Mouse (Mus musculus) gastrocnemius, postnatal 4 days (tissue): ENCODE data around the gene H2-T24. TPM values are rescaled to one million over a fixed set of nuclear protein-coding genes. Genes with fewer than 3 reads are reported as not detected.
"Not testable (repeated sequence)": the region's sequence is repeated elsewhere in the genome, so short reads cannot be mapped to it uniquely, and the experiment has no call there.

Source experiments
- DNase-seq, 2 experiments: peaks; one replicate each; pipeline ENCODE4 v3.0.0; 2021 to 2022; ENCODE audit warnings: low spot score in 2 of 2, mixed read lengths in 2 of 2
- long read RNA-seq, 2 experiments: library from polyadenylated mRNA; stranded (forward); transcript quantifications; one replicate each; pipeline ENCODE4 v2.0.0; 2021
- total RNA-seq, 2 experiments: library from RNA; stranded (reverse); gene quantifications; 2 replicates each; pipeline ENCODE4 v1.2.3; 2021

H2-T24 gene
- total RNA-seq: under 1 TPM; 0.44 to 0.76 TPM
- long read RNA-seq, experiment 1, partial matches to known transcripts: 1 of 2 reads
- long read RNA-seq, experiment 1, other reads (novel, unspliced or antisense): 1 of 2 reads
- long read RNA-seq, experiment 2, partial matches to known transcripts: 0 of 3 reads
- long read RNA-seq, experiment 2, other reads (novel, unspliced or antisense): 3 of 3 reads

DNA sequence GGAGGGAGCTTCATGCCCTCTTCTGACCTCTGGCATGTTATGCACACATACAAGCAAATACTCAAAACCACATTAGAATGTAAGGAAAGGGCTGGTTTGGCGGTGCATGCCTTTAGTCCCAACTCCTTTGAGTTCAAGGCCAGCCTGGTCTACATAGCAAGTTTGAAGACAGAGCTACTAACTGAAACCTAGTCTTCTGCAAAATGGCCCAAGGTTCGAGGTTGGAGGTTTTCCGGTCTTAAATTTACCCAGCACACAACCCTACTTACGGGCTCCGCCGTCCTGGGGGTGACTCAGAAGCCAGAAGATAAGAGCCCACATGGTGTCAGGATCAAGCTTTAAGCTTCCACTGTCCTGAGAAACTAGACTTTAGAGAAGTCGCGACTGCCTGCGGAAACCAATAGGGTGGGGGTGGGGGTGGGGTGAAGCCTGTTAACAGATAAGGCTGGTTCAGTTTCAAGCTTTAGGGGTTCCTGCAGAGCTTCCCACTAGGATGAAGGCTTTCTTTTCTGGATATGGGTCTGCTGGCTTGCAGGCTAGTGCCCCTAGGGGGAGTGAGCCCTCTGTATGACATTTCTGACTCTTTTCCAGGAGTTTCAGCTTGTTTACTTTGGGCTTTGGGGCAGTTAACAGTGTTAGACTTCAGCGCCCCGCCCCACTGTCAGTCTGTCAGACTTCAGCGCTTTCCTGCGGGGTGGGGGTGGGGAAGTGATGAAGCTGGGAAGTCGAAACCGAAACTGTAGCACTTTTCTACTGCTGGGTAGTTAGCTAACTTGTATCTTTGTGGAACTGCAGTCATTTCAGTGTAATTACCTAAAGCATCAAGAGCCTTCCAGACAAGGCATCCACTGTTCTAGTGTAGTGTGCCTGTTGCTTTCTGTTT, at the start of gene H2-T24:
Gene H2-T24, minus strand, starts transcription at position 370 of the 883 bp plus-strand sequence.
- DNase-seq: peak in 1 of 2 experiments; percentile 54

DNA sequence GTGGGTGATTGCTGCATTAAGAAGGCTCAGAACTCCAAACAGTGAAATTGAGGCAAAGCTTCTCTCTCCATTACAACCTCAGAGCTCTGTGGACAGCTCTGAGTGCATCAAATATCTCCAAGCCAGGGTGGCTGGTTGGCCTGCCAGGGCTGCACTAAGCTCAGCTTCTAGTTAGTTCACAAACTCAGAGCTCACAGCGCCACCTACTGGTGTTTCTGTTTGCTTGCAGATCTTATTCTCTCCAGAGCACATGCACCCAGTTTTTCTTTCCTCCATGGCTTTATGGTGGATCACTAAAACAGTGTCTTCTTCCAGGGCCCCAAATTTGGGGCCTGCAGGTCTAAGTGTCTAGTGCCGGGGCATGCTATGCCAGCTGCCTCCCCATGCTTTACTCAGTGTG, 40.5 kb upstream of the H2-T24 start:
- peak; percentile 73 to 88 for DNase-seq

DNA sequence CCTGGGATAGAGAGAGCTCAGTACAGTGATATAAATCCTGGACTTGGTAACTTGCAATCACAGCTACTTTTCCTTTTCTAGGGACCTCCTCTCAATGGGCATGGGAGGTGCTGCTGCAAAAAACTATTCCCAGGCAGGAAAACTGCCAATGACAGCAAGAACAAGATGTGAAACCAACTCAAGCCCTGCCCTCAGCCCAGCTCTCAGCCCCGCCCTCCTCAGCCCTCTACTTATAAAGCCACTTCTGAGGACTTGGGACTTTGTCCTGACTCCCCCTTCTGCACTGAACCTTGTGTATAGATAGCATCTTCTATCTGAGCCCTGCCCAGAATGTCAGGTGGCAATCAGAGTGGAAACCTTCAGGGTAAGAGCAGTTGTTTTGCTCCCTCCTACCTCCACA, 38.0 kb upstream of the H2-T24 start, which contains the start of gene Gm11127:
Gene Gm11127, minus strand, starts transcription at position 10 of the 400 bp plus-strand sequence.
- not testable (repeated sequence) for DNase-seq

DNA sequence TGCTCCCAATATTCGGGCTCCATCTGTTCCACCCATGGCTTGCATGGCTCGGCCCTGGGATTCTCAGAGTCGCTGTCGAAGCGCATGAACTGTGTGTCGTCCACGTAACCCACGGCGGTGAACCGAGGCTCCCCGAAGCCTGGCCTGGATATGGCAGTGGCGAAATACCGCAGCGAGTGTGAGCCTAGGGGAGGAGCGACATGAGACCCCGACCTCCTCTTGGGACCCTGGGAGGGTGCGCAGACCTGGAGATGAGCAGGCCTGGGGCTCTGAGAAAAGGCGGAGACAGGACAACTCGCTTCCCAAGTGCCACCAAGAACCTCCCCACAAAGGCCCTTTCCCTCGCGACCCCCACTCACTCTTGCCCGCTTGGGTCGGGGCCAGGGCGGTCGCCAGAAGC, 37.6 kb upstream of the H2-T24 start:
- not testable (repeated sequence) for DNase-seq

DNA sequence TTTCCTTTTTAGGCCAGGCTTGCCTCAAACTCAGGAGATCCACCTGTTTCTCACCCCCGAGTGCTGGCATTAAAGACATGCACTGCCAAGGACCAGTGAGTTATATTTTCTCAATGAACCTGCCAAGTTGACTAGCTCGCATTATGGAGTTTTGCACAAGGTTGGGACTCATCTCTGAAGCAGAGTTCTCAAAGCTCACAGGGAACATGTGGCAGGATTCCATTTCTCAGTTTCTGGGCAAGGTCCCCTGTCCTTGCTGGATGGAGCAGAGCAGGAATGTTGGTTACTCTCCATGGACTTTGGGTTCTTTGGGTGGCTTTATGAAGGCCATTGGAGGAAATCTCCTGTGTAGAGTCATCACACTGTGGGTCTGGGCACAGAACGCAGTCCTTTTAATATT, 22.9 kb upstream of the H2-T24 start:
- DNase-seq: no peak

DNA sequence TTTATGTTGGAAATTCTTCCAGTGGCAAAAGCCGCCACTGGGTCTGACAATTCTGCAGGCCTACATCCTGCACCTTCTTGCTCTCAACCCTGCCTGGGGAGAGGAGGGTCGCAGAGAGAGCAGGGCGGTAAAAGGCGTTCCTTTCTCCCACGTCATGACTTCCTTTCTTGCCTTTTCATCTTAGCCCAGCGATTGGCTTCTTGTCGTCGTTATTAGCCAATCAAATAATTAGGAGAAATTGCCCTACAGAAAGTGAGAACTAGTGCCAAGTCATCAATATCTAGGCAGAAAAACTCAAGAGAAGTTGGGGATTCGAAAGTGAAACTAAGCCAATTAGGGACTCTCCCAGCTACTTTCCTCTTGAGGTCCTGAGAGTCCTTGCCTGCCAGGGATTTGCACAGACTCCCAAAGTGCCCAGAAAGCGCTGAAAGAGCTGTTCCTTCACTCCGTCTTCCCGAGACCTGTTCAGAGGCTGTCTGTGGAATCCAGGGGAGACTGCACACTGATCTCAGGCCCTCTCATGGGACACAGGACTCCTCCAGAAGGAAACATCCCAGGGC, 22.3 kb upstream of the H2-T24 start, which contains the start of the genes H2-T22 and Gm6034:
Gene H2-T22, minus strand, starts transcription at position 138 of the 560 bp plus-strand sequence.
Gene Gm6034, plus strand, starts transcription at position 352 of the 560 bp plus-strand sequence.
- DNase-seq: peak in 1 of 2 experiments; percentile 52

DNA sequence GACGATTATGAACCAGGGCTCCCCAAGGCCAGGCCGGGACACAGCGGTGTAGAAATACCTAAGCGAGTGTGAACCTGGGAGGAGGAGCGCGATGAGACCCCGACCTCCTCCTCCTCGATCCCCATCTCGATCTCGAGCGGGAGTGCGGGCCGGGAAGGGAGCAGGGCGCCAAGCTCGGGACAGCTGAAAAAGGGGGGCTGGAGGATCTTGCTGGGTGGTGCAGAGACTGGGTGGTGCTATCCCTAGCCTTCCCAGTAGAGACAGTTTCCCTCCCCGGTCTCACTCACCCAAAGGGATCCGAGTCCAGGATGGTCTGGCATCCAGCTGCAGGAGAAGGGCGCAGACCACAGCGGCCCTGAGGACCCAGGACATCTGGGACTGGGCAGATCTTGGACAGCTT, 21.7 kb upstream of the H2-T24 start:
- peak in 1 of 2 experiments; percentile 24 for DNase-seq

DNA sequence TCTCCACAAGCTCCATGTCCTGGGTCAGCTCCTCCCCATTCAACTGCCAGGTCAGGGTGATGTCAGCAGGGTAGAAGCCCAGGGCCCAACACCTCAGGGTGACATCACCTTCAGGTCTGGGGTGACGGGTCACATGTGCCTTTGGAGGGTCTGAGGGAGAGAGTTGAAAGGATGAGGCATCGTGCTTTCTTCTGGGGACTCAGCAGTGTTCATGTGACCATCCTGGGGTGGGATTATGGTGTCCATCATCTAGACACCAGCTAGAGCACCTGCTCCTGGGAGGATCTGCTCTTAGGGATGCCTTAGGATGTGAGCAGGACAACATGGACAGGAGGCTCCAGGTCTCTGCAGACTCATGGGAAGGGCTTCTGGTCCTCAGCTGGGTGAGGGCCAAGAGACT, 20.2 kb upstream of the H2-T24 start:
- DNase-seq: not testable (repeated sequence)

DNA sequence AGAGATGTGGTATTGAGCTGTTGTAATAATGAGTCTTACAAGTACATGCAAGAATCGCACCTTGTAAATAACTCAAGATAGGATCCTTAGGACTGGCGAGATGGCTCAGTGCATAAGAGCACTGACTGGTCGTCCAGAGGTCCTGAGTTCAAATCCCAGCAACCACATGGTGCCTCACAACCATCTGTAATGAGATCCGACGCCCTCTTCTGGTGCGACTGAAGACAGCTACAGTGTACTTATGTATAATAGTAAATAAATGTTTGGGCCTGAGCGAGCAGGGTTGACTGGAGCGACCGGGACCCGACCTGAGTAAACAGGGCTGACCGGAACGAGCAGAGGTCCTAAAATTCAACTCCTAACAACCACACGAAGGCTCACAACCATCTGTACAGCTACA, 15.8 kb upstream of the H2-T24 start:
- not testable (repeated sequence) for DNase-seq

DNA sequence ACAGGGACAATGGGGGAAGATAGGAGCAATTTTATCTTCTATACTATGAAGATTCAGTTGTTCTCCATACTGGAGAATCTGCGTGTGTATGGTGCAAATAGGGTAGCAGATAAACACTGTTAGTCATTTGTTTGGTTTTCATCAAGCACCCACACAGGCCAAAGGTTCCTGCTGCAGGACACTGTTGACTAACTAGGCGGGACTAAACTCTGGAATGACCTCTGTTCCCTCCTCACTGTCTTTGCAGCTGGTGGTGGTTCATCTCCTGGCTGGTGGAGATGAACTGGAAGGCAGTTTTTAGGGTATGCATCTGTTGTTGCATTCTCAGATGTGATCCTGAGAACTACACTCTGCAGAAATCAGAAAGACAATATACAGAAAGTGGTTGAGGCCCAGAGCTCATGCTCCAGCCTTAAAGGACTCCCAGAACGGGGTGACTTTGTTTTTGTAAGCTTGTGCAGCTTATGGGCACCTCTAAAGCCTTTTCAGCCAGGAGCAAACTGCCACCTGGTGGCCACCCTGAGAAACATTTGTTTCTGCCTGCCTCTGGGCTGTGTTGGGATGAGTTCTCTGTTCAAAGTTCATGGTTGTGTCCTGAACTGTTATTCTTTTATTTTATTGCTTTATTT, 14.8 kb upstream of the H2-T24 start:
- DNase-seq: peak in 1 of 2 experiments; percentile 50

DNA sequence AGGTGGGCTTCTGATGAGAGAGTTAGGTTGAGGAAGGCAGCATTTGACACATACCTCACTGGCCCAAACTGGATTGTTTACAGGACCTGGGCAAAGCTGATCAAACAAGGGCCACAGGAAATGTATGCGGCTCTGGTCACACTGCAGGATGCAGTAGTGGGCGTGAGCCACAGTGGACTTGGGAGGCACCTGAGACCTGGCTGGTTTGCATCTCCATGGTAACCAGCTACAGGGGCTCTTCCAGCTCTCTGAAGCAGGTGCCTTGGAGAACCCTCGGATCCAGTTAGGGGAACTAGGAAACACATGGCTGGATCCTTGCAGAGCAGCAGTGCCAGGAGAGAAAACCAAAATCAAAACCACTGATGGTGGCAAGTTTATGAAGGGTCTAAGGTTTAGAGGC, 14.2 kb upstream of the H2-T24 start:
- not testable (repeated sequence) for DNase-seq

DNA sequence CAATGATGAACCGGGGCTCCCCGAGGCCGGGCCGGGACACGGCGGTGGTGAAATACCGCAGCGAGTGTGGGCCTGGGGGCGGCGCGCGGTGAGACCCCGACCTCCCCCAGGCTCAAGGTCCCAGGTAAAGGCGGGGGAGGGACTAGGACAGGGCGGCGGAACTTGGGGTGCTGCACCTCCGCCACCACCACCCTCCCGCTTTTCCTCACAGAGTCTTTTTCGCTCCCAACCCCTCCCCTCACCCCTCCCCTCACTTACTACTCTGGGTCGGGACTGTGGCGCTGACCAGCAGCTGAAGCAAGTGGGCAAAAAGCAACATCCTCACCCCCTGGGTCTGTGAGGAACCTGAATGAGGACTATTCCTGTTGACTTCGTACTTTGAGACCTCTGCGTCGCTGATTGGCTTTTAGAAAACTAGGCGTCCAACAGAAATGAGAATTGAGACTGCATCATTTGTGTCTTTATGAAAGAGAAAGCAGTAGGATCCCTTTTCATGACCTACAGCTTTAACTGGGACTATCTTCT, 12.1 kb upstream of the H2-T24 start, which contains the start of gene H2-T23:
Gene H2-T23, minus strand, starts transcription at position 505 of the 525 bp plus-strand sequence.
- DNase-seq: peak in 1 of 2 experiments; percentile 42

DNA sequence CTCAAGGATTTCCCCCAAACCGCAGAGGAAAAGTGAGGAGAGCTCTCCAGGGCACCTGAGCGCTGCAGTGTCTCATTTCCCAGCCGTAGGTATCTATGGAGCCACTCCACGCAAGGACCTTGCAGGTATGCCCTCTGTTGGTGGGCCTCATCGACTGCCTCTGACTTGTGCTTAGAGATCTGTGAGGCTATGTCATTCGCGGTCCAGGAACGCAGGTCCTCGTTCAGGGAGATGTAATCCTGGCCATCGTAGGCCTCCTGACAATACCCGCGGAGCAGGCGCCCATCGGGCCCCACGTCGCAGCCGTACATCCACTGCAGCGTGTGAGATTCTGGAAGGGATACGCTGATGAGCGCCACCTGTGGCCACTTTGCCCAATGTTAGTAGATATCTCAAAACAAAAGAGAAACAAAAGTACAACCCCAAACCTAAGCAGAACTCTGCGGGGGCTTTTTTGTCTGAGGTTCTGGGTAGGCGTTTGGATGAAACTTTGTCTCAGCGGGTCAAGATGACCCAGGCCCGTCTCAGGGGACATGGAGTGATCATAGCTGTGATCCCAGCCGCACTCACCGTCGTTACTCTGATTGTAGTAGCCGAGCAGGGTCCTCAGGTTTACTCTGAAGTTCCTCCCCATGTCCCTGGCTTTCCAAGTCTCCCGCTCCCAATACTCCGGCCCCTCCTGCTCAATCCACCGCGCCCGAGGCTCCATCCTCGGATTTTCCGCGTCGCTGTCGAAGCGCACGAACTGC, 11.4 kb upstream of the H2-T24 start:
- DNase-seq: peak in 1 of 2 experiments; percentile 27

DNA sequence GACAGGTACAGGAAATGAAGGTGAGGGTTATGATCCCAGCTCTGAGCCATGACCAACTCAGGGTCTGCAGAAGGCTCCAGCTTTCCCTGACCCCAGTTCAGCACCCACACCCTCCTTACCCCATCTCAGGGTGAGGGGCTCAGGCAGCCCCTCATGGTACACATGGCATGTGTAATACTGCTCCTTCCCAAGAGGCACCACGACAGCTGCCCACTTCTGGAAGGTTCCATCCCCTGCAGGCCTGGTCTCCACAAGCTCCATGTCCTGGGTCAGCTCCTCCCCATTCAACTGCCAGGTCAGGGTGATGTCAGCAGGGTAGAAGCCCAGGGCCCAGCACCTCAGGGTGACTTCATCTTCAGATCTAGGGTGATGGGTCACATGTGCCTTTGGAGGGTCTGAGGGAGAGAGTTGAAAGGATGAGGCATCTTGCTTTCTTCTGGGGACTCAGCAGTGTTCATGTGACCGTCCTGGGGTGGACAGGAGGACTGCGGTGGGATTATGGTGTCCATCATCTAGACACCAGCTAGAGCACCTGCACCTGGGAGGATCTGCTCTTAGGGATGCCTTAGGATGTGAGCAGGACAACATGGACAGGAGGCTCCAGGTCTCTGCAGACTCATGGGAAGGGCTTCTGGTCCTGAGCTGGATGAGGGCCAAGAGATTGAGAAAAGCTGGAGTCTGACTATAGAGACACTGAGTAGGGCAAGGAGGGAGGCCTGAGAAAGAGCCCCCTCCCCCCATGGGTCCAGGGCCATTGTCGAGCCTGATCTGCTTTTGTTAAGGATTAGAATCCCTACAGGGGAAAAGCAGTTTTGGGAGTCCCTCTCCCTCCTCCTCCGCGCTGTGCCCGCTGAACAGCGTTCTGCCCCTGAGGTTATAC, 10.6 kb upstream of the H2-T24 start:
- not testable (repeated sequence) for DNase-seq

DNA sequence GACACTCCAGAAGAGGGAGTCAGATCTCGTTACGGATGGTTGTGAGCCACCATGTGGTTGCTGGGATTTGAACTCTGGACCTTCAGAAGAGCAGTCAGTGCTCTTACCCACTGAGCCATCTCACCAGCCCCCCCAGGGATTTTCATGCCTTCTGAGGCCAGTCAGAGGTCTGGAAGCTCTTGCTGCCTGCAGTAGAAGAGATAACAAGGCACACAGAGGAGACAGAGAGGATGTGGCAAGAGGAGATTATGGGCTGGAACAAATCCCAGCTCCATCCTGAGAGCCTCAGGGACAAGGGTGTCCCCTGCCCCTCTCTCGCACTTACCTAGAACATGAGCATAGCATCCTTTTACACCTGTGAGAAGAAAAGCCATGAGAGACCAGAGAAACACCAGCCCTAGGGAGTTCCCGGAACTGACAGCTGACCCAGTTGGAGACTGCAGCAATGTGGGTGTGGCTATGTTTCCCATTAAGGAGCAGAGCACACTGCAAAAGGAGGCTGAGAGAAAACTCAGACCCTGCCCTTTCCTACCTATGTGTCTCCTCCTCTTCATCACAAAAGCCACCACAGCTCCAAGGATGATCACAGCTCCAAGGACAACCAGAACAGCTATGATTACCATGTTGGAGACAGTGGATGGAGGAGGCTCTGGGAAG, 9.8 kb upstream of the H2-T24 start:
- DNase-seq: not testable (repeated sequence)

DNA sequence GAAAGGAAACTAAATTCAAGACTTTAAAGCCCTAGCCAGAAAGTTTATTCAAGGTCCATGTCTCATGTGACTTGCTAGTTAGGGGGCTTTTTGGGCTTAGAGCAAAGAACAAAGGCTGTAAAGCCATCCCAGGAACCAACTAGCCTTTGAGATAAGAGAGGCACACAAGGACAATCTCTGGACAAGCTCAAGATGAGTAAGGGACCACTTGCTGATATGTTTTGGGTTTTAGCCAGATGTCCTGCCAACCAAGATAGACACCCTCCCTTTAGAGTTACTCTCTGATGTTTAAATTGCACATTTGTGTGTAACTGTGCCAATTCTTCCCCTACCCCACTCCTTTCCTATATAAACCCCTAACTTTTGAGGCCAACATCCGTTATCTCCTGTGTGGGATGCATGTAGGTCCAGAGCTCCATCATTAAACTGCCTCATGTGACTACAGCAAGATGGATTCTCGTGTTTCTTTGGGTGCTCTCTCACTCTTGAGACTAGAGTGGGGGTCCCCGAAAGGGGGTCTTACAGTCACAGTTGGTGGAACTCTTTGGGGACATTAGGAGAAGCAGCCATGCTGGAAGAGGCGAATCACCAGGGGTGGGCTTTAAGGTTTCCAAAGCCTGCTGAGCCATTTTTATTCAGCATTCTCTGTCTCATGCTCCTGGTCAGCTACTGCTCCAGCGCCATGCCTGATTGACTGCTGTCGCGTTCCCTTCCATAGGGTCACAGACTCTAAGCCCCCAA, 8.7 kb upstream of the H2-T24 start:
- no peak for DNase-seq

DNA sequence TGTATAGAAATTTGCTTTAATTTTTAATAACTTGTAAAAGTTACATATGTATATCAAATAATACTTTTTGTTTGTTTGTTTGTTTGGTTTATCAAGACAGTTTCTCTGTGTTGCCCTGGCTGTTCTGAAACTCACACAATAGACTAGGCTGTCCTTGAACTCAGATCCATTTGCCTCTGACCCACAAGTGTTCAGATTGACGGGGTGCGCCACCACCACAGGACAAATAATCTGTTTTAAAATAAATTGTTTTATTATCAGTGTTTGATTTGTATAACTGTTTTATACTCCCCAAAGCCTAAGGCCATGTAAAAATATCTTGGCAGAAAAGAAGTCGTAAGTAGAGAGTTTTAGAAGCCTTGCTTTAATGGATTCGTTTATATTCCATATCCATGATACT, 7.3 kb upstream of the H2-T24 start:
- no peak for DNase-seq

DNA sequence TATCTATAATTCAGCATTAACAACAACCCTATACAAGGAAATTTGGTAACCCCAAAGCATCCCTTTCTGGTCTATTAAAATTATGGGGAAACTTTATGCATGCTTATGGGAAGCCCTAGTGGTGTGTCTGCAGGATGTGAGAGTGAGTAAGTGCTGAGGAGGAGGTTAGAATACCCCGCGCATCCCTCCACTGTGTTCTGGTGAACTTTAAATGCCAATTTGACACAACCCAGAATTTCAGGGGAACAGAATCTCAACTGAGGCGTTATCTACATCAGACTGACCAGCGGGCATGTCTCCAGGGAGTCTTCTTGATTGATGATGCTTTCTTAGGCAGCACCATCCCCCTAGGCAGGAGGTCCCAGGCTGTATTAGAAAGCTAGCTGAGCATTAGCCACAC, 5.5 kb upstream of the H2-T24 start:
- no peak for DNase-seq
